Mouse (Mus musculus): ENCODE measurements around the gene Sorbs1. TPM values are rescaled to one million over a fixed set of nuclear protein-coding genes. Genes with fewer than 3 reads are reported as not detected.
A peak's percentile ranks its signal among the peaks of the same experiment; 100 is the strongest.

Sorbs1 gene
- polyA plus RNA-seq, 2 experiments, result 35.3 to 40.6 TPM

DNA sequence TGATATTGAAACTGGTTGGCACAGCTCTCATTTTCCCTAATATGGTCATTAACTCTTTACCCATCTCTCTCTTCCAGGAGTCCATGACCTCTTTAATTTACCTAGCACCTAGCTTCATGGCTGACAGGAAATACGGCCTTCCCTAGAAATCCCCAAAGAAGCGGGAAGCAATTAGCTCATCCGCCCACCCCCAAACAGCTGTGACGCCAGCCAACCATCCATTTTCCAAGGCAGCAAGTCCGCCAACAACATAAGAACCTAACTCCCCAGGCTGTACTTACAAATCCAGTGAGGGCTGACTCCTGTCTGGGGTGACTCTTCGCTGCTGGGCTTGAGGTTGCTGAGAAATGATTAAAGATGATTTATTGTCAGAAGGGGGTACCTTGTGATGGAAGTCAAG is 214.4 kb downstream of the Sorbs1 start:
- Histone ChIP-seq H3K9ac (ENCODE audit: low read depth, low read length, severe bottlenecking) (no peak overlapping the region), H3K4me2 (replicated peaks; ENCODE audit: low read depth, low read length, severe bottlenecking) (no peak overlapping the region), H3K27ac (replicated peaks; ENCODE audit: low read depth, low read length) (no peak overlapping the region), H3K27me3 (ENCODE audit: control insufficient read depth, insufficient read depth, low read length) (no peaks in the 10 kb centered on the region), H3K4me1 (ENCODE audit: control insufficient read depth, insufficient read depth, low read length) (0 out of 2 replicates have a peak, but pooled peaks cover 3% of the 10 kb centered on the region), H3K36me3 (ENCODE audit: control insufficient read depth, insufficient read depth, low read length) (peaks cover 4% of the 10 kb centered on the region; the same call in 1 of the 2 replicates), H3K9me3 (ENCODE audit: control insufficient read depth, low read length) (no peaks in the 10 kb centered on the region), H3K4me3 (replicated peaks; ENCODE audit: low read length) (no peak overlapping the region)
- WGBS, result 32% methylated on average over 6 of the region's 6 CpGs
- no peak for DNase-seq (ENCODE audit: low spot score)
- ATAC-seq (ENCODE audit: low FRiP score, low read depth), result peak; percentile 31; the same call in 1 of the 2 replicates
- TF ChIP-seq POLR2A (IDR thresholded peaks at IDR 0.05; ENCODE audit: borderline replicate concordance, extremely low read depth, insufficient read depth, insufficient read length), result no peak

DNA sequence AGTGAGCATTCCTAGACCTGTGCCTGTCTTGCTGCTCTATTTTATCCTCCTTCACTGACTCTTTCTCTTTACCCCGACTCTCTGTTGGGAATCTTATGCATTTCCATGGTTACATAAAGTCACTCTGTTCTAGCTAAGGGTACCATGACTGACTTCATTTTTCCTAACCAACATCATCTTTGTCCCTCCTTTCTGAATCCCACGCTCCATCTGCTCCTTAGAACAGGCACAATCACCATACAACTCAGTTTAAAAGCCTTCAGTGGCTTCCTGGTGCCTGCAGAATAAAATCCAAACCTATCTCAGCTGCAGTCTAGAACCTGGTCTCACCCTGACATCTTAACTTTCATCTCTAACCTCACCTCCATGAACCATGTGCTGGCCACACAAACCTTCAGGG is 215.0 kb downstream of the Sorbs1 start:
- DNase-seq (ENCODE audit: low spot score) (no peak), ATAC-seq (ENCODE audit: low FRiP score, low read depth) (no peak)
- H3K27me3 ChIP-seq (ENCODE audit: control insufficient read depth, insufficient read depth, low read length), result no peaks in the 10 kb centered on the region
- H3K4me3 ChIP-seq (replicated peaks; ENCODE audit: low read length), result no peak overlapping the region
- no peaks in the 10 kb centered on the region for H3K4me1 ChIP-seq (ENCODE audit: control insufficient read depth, insufficient read depth, low read length)
- H3K27ac ChIP-seq (replicated peaks; ENCODE audit: low read depth, low read length), result no peak overlapping the region
- H3K9me3 ChIP-seq (ENCODE audit: control insufficient read depth, low read length), result no peaks in the 10 kb centered on the region
- H3K4me2 ChIP-seq (replicated peaks; ENCODE audit: low read depth, low read length, severe bottlenecking), result no peak overlapping the region
- 83% methylated on average over 2 of the region's 2 CpGs for WGBS
- H3K9ac ChIP-seq (ENCODE audit: low read depth, low read length, severe bottlenecking), result no peak overlapping the region
- TF ChIP-seq POLR2A (IDR thresholded peaks at IDR 0.05; ENCODE audit: borderline replicate concordance, extremely low read depth, insufficient read depth, insufficient read length), result no peak
- H3K36me3 ChIP-seq (ENCODE audit: control insufficient read depth, insufficient read depth, low read length), result peaks cover 4% of the 10 kb centered on the region

DNA sequence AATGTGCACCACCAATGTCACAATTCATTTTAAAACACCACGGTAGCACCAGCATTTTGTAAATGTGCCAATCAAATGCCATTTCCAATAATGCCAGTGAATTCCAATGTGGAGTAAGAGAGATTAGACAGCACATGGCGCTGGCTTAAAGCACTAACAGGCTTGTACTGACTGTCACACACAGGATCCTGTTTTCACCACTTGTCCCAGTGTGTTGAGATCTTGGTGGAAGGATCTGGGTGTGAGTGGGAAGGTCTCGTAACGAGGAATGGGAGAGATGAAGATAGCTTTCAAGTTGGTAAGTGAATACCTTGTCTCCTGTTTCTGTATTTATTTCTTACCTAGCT is 215.8 kb downstream of the Sorbs1 start:
- Histone ChIP-seq H3K9ac (ENCODE audit: low read depth, low read length, severe bottlenecking) (no peak overlapping the region), H3K4me2 (replicated peaks; ENCODE audit: low read depth, low read length, severe bottlenecking) (no peak overlapping the region), H3K4me3 (replicated peaks; ENCODE audit: low read length) (no peak overlapping the region), H3K27ac (replicated peaks; ENCODE audit: low read depth, low read length) (no peak overlapping the region), H3K4me1 (ENCODE audit: control insufficient read depth, insufficient read depth, low read length) (no peaks in the 10 kb centered on the region; the same call in 1 of the 2 replicates), H3K27me3 (ENCODE audit: control insufficient read depth, insufficient read depth, low read length) (no peaks in the 10 kb centered on the region), H3K9me3 (ENCODE audit: control insufficient read depth, low read length) (no peaks in the 10 kb centered on the region), H3K36me3 (ENCODE audit: control insufficient read depth, insufficient read depth, low read length) (peaks cover 4% of the 10 kb centered on the region)
- 86% methylated on average over 4 of the region's 4 CpGs for WGBS
- no peak for TF ChIP-seq POLR2A (IDR thresholded peaks at IDR 0.05; ENCODE audit: borderline replicate concordance, extremely low read depth, insufficient read depth, insufficient read length)
- ATAC-seq (ENCODE audit: low FRiP score, low read depth) (no peak), DNase-seq (ENCODE audit: low spot score) (no peak)

DNA sequence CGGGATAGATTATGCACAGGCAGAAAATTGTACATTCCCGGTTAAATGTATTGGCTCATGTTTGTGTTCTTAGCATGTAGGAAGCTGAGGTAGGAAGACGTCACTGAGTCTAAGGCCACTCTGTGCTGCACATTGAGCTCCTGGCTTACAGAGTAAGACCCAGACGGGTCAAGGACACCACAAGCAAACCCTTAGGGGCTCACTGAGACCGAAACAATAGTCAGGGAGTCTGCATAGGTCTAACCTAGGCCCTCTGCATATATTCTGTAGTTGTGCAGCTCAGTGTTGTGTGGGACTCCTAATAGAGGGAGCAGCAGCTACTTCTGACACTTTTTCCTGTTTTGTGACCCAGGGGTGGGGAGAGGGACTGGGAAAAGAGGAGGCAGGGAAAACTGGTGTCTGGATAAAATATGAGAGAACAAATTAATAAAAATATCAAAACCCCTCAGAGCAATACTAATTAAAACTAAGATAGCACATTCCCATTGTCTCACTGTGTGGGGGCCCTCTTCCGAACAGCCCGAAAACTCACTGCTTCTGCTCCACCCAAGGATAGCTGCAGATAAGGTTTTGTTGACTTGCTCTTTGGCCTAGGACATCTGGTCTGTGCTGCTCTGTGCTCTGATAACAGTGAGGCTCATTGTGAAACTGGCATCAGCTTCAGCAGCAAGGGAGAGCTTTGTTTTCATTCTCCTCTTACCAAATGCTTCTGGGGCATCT is 216.3 kb downstream of the Sorbs1 start:
- Histone ChIP-seq H3K4me2 (replicated peaks; ENCODE audit: low read depth, low read length, severe bottlenecking) (no peak overlapping the region), H3K27ac (replicated peaks; ENCODE audit: low read depth, low read length) (no peak overlapping the region), H3K4me3 (replicated peaks; ENCODE audit: low read length) (no peak overlapping the region), H3K36me3 (ENCODE audit: control insufficient read depth, insufficient read depth, low read length) (peaks cover 4% of the 10 kb centered on the region), H3K27me3 (ENCODE audit: control insufficient read depth, insufficient read depth, low read length) (no peaks in the 10 kb centered on the region), H3K9me3 (ENCODE audit: control insufficient read depth, low read length) (no peaks in the 10 kb centered on the region), H3K9ac (ENCODE audit: low read depth, low read length, severe bottlenecking) (no peak overlapping the region), H3K4me1 (ENCODE audit: control insufficient read depth, insufficient read depth, low read length) (no peaks in the 10 kb centered on the region; the same call in 1 of the 2 replicates)
- no peak for DNase-seq (ENCODE audit: low spot score)
- no peak for ATAC-seq (ENCODE audit: low FRiP score, low read depth)
- no peak for TF ChIP-seq POLR2A (IDR thresholded peaks at IDR 0.05; ENCODE audit: borderline replicate concordance, extremely low read depth, insufficient read depth, insufficient read length)
- WGBS, result 85% methylated on average over 7 of the region's 7 CpGs

DNA sequence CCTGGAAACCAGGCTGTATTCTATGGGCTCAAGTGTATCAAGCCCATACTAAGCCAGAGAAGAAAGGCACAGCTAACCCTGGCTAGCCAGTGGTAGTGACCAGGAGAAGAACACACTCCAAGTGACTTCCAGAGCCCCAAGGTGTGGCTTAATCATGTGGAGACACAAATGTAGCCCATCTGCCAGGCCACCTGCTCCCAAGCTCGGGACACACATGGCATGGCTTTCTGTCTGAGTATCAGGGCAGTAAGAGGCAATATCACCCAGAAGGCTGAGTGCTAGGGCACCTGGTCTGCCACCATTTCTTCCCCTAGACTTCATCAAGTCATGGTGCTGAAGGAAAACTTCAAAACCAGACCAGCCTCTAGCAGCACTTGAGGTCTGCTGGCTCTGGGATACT is 219.3 kb downstream of the Sorbs1 start:
- ATAC-seq (ENCODE audit: low FRiP score, low read depth) (no peak), DNase-seq (ENCODE audit: low spot score) (no peak)
- Histone ChIP-seq H3K9me3 (ENCODE audit: control insufficient read depth, low read length) (no peaks in the 10 kb centered on the region), H3K4me2 (replicated peaks; ENCODE audit: low read depth, low read length, severe bottlenecking) (no peak overlapping the region), H3K27ac (replicated peaks; ENCODE audit: low read depth, low read length) (no peak overlapping the region), H3K4me3 (replicated peaks; ENCODE audit: low read length) (no peak overlapping the region), H3K4me1 (ENCODE audit: control insufficient read depth, insufficient read depth, low read length) (no peaks in the 10 kb centered on the region; the same call in 1 of the 2 replicates), H3K9ac (ENCODE audit: low read depth, low read length, severe bottlenecking) (no peak overlapping the region), H3K36me3 (ENCODE audit: control insufficient read depth, insufficient read depth, low read length) (no peaks in the 10 kb centered on the region; the same call in 1 of the 2 replicates), H3K27me3 (ENCODE audit: control insufficient read depth, insufficient read depth, low read length) (no peaks in the 10 kb centered on the region)
- WGBS, result 60% methylated on average over 1 of the region's 1 CpGs
- TF ChIP-seq POLR2A (IDR thresholded peaks at IDR 0.05; ENCODE audit: borderline replicate concordance, extremely low read depth, insufficient read depth, insufficient read length), result no peak
